Mouse (Mus musculus): ENCODE data around the gene Mef2d. TPM values are rescaled to one million over a fixed set of nuclear protein-coding genes. Genes with fewer than 3 reads are reported as not detected.

The Mef2d gene
- polyA plus RNA-seq, 1 experiment: 121 TPM

GRCm38 (mm10) chr3:88203456-88203855, 61.3 kb downstream of the Mef2d start:
- Histone ChIP-seq H3ac (ENCODE audit: control insufficient read depth, insufficient read length) (no peak overlapping the region), H3K27me3 (ENCODE audit: control insufficient read depth, insufficient read depth, insufficient read length) (peaks cover 79% of the 10 kb centered on the region), H3K36me3 (ENCODE audit: control insufficient read depth, insufficient read depth) (no peaks in the 10 kb centered on the region), H3K4me2 (ENCODE audit: low read depth) (no peak overlapping the region), H3K4me3 (no peak overlapping the region), H3K79me2 (ENCODE audit: control insufficient read depth, insufficient read depth) (no peaks in the 10 kb centered on the region)
- TF ChIP-seq USF1 (IDR thresholded peaks at IDR 0.05; ENCODE audit: low read depth): no peak
- no peak for TF ChIP-seq TCF12 (IDR thresholded peaks at IDR 0.05; ENCODE audit: insufficient read depth, poor library complexity, severe bottlenecking)
- TF ChIP-seq POLR2AphosphoS2 (IDR thresholded peaks at IDR 0.05; ENCODE audit: insufficient read length, low read depth): no peak
- TF ChIP-seq SRF (IDR thresholded peaks at IDR 0.05; ENCODE audit: control insufficient read depth, insufficient read length, low read depth): no peak
- no peak for TF ChIP-seq E2F4 (IDR thresholded peaks at IDR 0.05; ENCODE audit: insufficient read depth)

- H3K79me2 ChIP-seq (ENCODE audit: control insufficient read depth, insufficient read depth): no peaks in the 10 kb centered on the region
- H3K27me3 ChIP-seq (ENCODE audit: control insufficient read depth, insufficient read depth, insufficient read length): peaks cover 72% of the 10 kb centered on the region
- TF ChIP-seq POLR2A (IDR thresholded peaks at IDR 0.05; ENCODE audit: insufficient read length, low read depth): no peak
- no peak for TF ChIP-seq USF1 (IDR thresholded peaks at IDR 0.05; ENCODE audit: low read depth)
- no peak for TF ChIP-seq MYOG (IDR thresholded peaks at IDR 0.05; ENCODE audit: control insufficient read depth in 1 of 3, insufficient read depth in 1 of 3, insufficient read length in 2 of 3, low read depth in 2 of 3)
- TF ChIP-seq TCF3 (IDR thresholded peaks at IDR 0.05; ENCODE audit: insufficient read length, low read depth): no peak
- no peak for TF ChIP-seq SRF (IDR thresholded peaks at IDR 0.05; ENCODE audit: control insufficient read depth, insufficient read length, low read depth)
- TF ChIP-seq POLR2AphosphoS2 (IDR thresholded peaks at IDR 0.05; ENCODE audit: insufficient read length, low read depth): no peak
- TF ChIP-seq CEBPB (IDR thresholded peaks at IDR 0.05; ENCODE audit: insufficient read depth, poor library complexity, severe bottlenecking): no peak
- no peak for TF ChIP-seq MAX (IDR thresholded peaks at IDR 0.05; ENCODE audit: low read depth)
- no peak overlapping the region for H3ac ChIP-seq (ENCODE audit: control insufficient read depth, insufficient read length)
- no peak overlapping the region for H3K4me2 ChIP-seq (ENCODE audit: low read depth)
- H3K36me3 ChIP-seq (ENCODE audit: control insufficient read depth, insufficient read depth): no peaks in the 10 kb centered on the region
- H3K4me3 ChIP-seq: no peak overlapping the region
Observed at GRCm38 (mm10) chr3:88203999-88204700, 62.0 kb downstream of the Mef2d start.

GRCm38 (mm10) chr3:88204751-88205150, 62.6 kb downstream of the Mef2d start:
- TF ChIP-seq POLR2AphosphoS2 (IDR thresholded peaks at IDR 0.05; ENCODE audit: insufficient read length, low read depth): no peak
- no peak for TF ChIP-seq E2F4 (IDR thresholded peaks at IDR 0.05; ENCODE audit: insufficient read depth)
- TF ChIP-seq REST (IDR thresholded peaks at IDR 0.05; ENCODE audit: insufficient read depth, insufficient read length): no peak
- no peak for TF ChIP-seq MYOG (IDR thresholded peaks at IDR 0.05; ENCODE audit: control insufficient read depth in 1 of 3, insufficient read depth in 1 of 3, insufficient read length in 2 of 3, low read depth in 2 of 3)
- TF ChIP-seq TCF3 (IDR thresholded peaks at IDR 0.05; ENCODE audit: insufficient read length, low read depth): no peak
- TF ChIP-seq TCF12 (IDR thresholded peaks at IDR 0.05; ENCODE audit: insufficient read depth, poor library complexity, severe bottlenecking): no peak
- TF ChIP-seq USF1 (IDR thresholded peaks at IDR 0.05; ENCODE audit: low read depth): no peak
- no peak for TF ChIP-seq MYOD1 (IDR thresholded peaks at IDR 0.05; ENCODE audit: control insufficient read depth in 1 of 3, insufficient read length in 2 of 3, low read depth in 2 of 3)
- TF ChIP-seq POLR2A (IDR thresholded peaks at IDR 0.05; ENCODE audit: insufficient read length, low read depth): no peak
- TF ChIP-seq MAX (IDR thresholded peaks at IDR 0.05; ENCODE audit: low read depth): no peak
- TF ChIP-seq CEBPB (IDR thresholded peaks at IDR 0.05; ENCODE audit: insufficient read depth, poor library complexity, severe bottlenecking): no peak
- no peak for TF ChIP-seq SRF (IDR thresholded peaks at IDR 0.05; ENCODE audit: control insufficient read depth, insufficient read length, low read depth)
- Histone ChIP-seq H3K79me2 (ENCODE audit: control insufficient read depth, insufficient read depth) (no peaks in the 10 kb centered on the region), H3K4me2 (ENCODE audit: low read depth) (no peak overlapping the region), H3ac (ENCODE audit: control insufficient read depth, insufficient read length) (no peak overlapping the region), H3K36me3 (ENCODE audit: control insufficient read depth, insufficient read depth) (no peaks in the 10 kb centered on the region), H3K27me3 (ENCODE audit: control insufficient read depth, insufficient read depth, insufficient read length) (peaks cover 70% of the 10 kb centered on the region), H3K4me3 (no peak overlapping the region)

GRCm38 (mm10) chr3:88205176-88205562, 63.0 kb downstream of the Mef2d start:
- H3K27me3 ChIP-seq (ENCODE audit: control insufficient read depth, insufficient read depth, insufficient read length): peaks cover 66% of the 10 kb centered on the region
- H3K79me2 ChIP-seq (ENCODE audit: control insufficient read depth, insufficient read depth): no peaks in the 10 kb centered on the region
- H3K4me3 ChIP-seq: no peak overlapping the region
- TF ChIP-seq POLR2A (IDR thresholded peaks at IDR 0.05; ENCODE audit: insufficient read length, low read depth) (no peak), REST (IDR thresholded peaks at IDR 0.05; ENCODE audit: insufficient read depth, insufficient read length) (no peak), POLR2AphosphoS2 (IDR thresholded peaks at IDR 0.05; ENCODE audit: insufficient read length, low read depth) (no peak), MYOD1 (IDR thresholded peaks at IDR 0.05; ENCODE audit: control insufficient read depth in 1 of 3, insufficient read length in 2 of 3, low read depth in 2 of 3) (no peak), TCF3 (IDR thresholded peaks at IDR 0.05; ENCODE audit: insufficient read length, low read depth) (no peak), E2F4 (IDR thresholded peaks at IDR 0.05; ENCODE audit: insufficient read depth) (no peak), MYOG (IDR thresholded peaks at IDR 0.05; ENCODE audit: control insufficient read depth in 1 of 3, insufficient read depth in 1 of 3, insufficient read length in 2 of 3, low read depth in 2 of 3) (no peak), USF1 (IDR thresholded peaks at IDR 0.05; ENCODE audit: low read depth) (no peak), TCF12 (IDR thresholded peaks at IDR 0.05; ENCODE audit: insufficient read depth, poor library complexity, severe bottlenecking) (no peak), SRF (IDR thresholded peaks at IDR 0.05; ENCODE audit: control insufficient read depth, insufficient read length, low read depth) (no peak), MAX (IDR thresholded peaks at IDR 0.05; ENCODE audit: low read depth) (no peak), CEBPB (IDR thresholded peaks at IDR 0.05; ENCODE audit: insufficient read depth, poor library complexity, severe bottlenecking) (no peak)
- H3K4me2 ChIP-seq (ENCODE audit: low read depth): no peak overlapping the region
- H3K36me3 ChIP-seq (ENCODE audit: control insufficient read depth, insufficient read depth): no peaks in the 10 kb centered on the region
- H3ac ChIP-seq (ENCODE audit: control insufficient read depth, insufficient read length): no peak overlapping the region

Data from myocyte (in vitro differentiated cells).